Mouse (Mus musculus) ES-E14 (cell line): ENCODE results near the gene Fbln1. TPM values are rescaled to one million over a fixed set of nuclear protein-coding genes. Genes with fewer than 3 reads are reported as not detected.

Experiments used
- DNase-seq: peaks from one replicate; pipeline ENCODE4 v3.0.0-alpha.2; 2013; ENCODE audit warnings: low read depth, low spot score
- H3K27ac ChIP-seq: 2 replicates; pipeline ENCODE4 v1.5.1; 2012; ENCODE audit warnings: low read depth, mild to moderate bottlenecking, low read length, moderate library complexity, mixed read lengths; ENCODE audit not compliant: poor library complexity, insufficient read depth, severe bottlenecking
- H3K36me3 ChIP-seq: 2 replicates; pipeline ENCODE4 v1.6.1; 2012; ENCODE audit warnings: mild to moderate bottlenecking, low read length, moderate library complexity, mixed read lengths; ENCODE audit not compliant: control insufficient read depth, poor library complexity, insufficient read depth, severe bottlenecking
- H3K4me1 ChIP-seq, 2 experiments: fragments of 150-350 bp in 1 of 2; sonication (generic) in 1 of 2; 2 replicates each; pipeline ENCODE4 v1.6.1; 2012; ENCODE audit warnings: low read length in 2 of 2, mild to moderate bottlenecking in 1 of 2, mixed read lengths in 1 of 2; ENCODE audit not compliant: control insufficient read depth in 2 of 2, insufficient read depth in 2 of 2, poor library complexity in 1 of 2
- H3K4me3 ChIP-seq, 2 experiments: fragments of 150-350 bp in 1 of 2; sonication (generic) in 1 of 2; 2 replicates each; pipeline ENCODE4 v1.5.1; 2012; ENCODE audit warnings: low read length in 2 of 2, low read depth in 1 of 2, mild to moderate bottlenecking in 1 of 2, mixed read lengths in 1 of 2; ENCODE audit not compliant: insufficient read depth in 1 of 2, poor library complexity in 1 of 2, severe bottlenecking in 1 of 2
- H3K9ac ChIP-seq: 2 replicates; pipeline ENCODE4 v1.6.1; 2012; ENCODE audit warnings: low read depth, mild to moderate bottlenecking, low read length, mixed read lengths; ENCODE audit not compliant: poor library complexity, insufficient read depth, severe bottlenecking
- H3K9me3 ChIP-seq: fragments of 150-350 bp; sonication (generic); 2 replicates; pipeline ENCODE4 v1.6.1; 2012; ENCODE audit warnings: low read depth, mild to moderate bottlenecking, low read length; ENCODE audit not compliant: control insufficient read depth, insufficient read depth
- CHD2 ChIP-seq: IDR thresholded peaks from 2 replicates; pipeline ENCODE4 v1.6.1; 2014; ENCODE audit warnings: mild to moderate bottlenecking, low read depth, low read length, inconsistent platforms
- HCFC1 ChIP-seq: IDR thresholded peaks from 2 replicates; pipeline ENCODE4 v1.6.1; 2012; ENCODE audit warnings: low read length, inconsistent platforms, borderline replicate concordance; ENCODE audit not compliant: insufficient read depth
- MAFK ChIP-seq: IDR thresholded peaks from 2 replicates; pipeline ENCODE4 v1.6.1; 2014; ENCODE audit warnings: mild to moderate bottlenecking, low read depth, low read length, inconsistent platforms; ENCODE audit not compliant: insufficient read depth
- ZC3H11A ChIP-seq: IDR thresholded peaks from 2 replicates; pipeline ENCODE4 v1.6.1; 2012; ENCODE audit warnings: low read depth, mild to moderate bottlenecking, inconsistent platforms, low read length, borderline replicate concordance
- ZNF384 ChIP-seq: IDR thresholded peaks from 2 replicates; pipeline ENCODE4 v1.6.1; 2012; ENCODE audit warnings: low read depth, low read length, inconsistent platforms
- in situ Hi-C, 2 experiments: fragments of 600-800 bp; cut with MboI; formaldehyde crosslinking; loops; one replicate each; pipeline ENCODE4 v1.15.1; 2025; ENCODE audit warnings: low sequenced_read_pairs in 2 of 2, inconsistent platforms in 1 of 2; ENCODE audit not compliant: unreplicated experiment in 2 of 2
- total RNA-seq: library from RNA; depleted of rRNA; stranded (reverse); fragments of 300-350 nt; gene quantifications from 2 replicates; pipeline ENCODE4 v1.2.3, GENCODE M21; 2012

Gene Fbln1
- total RNA-seq, 1 experiment = 99.6 TPM

DNA sequence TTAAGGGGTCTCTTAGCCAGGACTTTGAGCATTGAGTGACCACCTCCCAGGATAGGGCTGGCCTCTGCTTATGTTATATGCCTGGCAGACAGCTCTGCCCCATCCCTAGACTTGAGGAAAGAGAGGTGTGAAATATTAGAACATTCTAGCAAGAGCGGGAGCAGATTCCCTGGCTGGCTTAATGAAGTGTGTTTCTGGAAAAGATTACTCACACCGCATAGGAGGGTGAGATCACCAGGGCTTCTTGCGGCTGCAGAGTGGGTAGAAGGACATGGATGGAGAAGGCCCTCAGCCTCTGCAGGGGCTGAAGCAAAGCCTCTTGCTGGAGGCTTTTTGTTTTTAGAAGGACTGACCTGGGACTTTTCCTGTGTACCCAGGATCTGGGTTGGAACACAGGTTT lies 19.9 kb downstream of the Fbln1 start:
- peaks cover 41% of the 10 kb centered on the region for H3K36me3 ChIP-seq
- no peak for DNase-seq
- in situ Hi-C loops = no loop called here
- H3K4me1 ChIP-seq = peaks cover 0 to 16% of the 10 kb centered on the region in 2 experiments; a peak in 3 of 4 replicates
- H3K9me3 ChIP-seq = no peaks in the 10 kb centered on the region
- TF ChIP-seq CHD2 = no peak
- no peak overlapping the region for H3K4me3 ChIP-seq
- no peak overlapping the region for H3K9ac ChIP-seq
- H3K27ac ChIP-seq = no peak overlapping the region

DNA sequence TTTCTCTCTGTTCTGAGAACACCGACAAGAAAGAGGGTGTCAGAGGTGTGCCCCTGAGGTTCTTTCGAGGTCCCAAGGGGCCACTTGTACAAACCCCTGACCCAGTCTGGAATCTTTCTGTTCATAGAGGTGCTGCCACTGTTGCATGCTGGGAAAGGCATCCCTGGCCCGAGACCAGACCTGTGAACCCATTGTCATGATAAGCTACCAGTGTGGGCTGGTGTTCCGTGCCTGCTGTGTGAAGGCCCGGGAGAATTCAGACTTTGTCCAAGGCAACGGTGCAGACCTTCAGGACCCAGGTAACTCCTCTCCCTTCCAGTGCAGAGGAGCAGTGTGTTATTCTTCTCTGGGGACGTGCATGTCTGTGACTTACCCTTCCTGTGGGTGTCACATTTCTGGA lies 21.1 kb downstream of the Fbln1 start:
- Histone ChIP-seq H3K27ac (peak overlapping the region; percentile 5; the same call in 1 of the 2 replicates), H3K9me3 (no peaks in the 10 kb centered on the region), H3K9ac (peak overlapping the region; percentile 4; the same call in 1 of the 2 replicates), H3K36me3 (peaks cover 44% of the 10 kb centered on the region), H3K4me3 (no peak overlapping the region), H3K4me1 (peaks cover 0 to 14% of the 10 kb centered on the region in 2 experiments; a peak in 3 of 4 replicates)
- TF ChIP-seq ZC3H11A = no peak
- no peak for DNase-seq
- in situ Hi-C loops = no loop called here

DNA sequence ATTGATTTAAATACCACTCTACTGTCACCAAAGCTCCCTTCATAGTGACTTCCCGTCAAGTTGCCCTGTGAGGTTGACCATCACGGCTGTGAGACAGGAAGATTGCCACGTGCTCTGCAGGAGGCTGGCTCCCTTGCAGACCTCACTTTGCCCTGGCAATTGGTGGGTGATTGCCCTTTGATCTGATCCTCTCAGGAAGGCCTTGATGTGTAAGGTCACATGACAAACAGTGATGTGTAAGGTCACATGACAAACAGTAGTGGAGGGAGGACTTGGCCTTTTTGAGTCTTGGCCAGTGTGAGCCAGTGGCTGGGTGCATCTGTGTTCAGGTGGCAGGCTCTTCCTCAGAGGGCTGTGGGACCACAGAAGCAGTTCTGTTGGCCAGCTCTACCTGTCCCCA lies 22.8 kb downstream of the Fbln1 start:
- Histone ChIP-seq H3K4me3 (no peak overlapping the region), H3K27ac (no peak overlapping the region), H3K4me1 (peaks cover 0 to 20% of the 10 kb centered on the region in 2 experiments; a peak in 3 of 4 replicates), H3K9ac (no peak overlapping the region), H3K36me3 (peaks cover 42% of the 10 kb centered on the region), H3K9me3 (no peaks in the 10 kb centered on the region)
- DNase-seq = no peak
- TF ChIP-seq ZC3H11A = no peak
- TF ChIP-seq ZNF384 = no peak
- in situ Hi-C loops = no loop called here

DNA sequence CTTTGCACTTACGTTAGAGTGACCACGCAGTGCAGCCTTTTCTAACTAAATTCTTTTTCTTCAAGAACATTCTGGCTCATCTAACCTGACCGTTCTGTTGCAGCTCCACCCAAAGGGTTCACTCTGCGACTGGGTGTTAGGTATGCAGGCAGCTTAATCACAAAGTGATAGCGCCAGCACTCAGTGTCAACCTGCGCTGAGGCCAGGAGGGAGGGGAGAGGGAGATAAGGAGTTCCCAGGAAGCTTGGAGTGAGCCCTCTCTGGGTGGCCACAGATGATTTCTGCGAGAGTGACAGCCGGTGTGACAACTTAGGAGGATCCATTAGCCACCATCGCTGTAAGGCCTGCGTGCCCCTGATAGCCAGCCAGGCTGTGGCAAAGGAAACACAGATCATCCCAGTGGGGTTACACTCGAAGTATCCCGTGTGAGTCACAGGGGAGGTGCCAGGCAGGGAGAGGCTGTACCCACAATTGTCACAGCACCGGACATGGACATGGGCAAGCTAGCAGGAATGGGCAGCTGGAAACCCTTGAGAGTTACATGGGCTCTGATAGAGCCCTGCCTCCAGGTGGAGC lies 24.3 kb downstream of the Fbln1 start:
- Histone ChIP-seq H3K4me1 (peaks cover 0 to 23% of the 10 kb centered on the region in 2 experiments; a peak in 3 of 4 replicates), H3K9ac (no peak overlapping the region), H3K27ac (no peak overlapping the region), H3K4me3 (no peak overlapping the region), H3K9me3 (no peaks in the 10 kb centered on the region), H3K36me3 (peaks cover 33% of the 10 kb centered on the region; the same call in 1 of the 2 replicates)
- TF ChIP-seq HCFC1 (no peak), MAFK (no peak), ZNF384 (no peak), ZC3H11A (no peak), CHD2 (no peak)
- in situ Hi-C loops = no loop called here
- DNase-seq = no peak

DNA sequence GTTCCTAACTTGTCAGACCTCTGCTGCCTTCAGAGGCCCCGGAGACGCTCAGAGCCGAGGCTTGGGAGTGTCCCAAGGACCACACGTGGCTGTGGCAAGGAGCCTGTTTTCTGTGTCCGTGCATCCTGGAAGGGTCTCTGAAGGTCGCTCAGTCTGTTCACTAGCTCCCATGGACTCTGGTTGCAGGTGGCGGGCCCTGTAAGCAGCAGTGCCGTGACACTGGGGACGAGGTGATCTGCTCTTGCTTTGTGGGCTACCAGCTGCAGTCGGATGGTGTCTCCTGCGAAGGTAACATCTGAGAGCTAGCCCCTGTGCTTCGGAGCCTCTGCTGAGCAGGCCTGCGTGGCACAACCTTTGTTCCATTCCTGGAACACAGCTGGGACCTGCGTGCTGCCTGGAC lies 24.9 kb downstream of the Fbln1 start:
- H3K9me3 ChIP-seq = no peaks in the 10 kb centered on the region
- peaks cover 33% of the 10 kb centered on the region; the same call in 1 of the 2 replicates for H3K36me3 ChIP-seq
- TF ChIP-seq CHD2 (no peak), HCFC1 (no peak), MAFK (no peak), ZC3H11A (no peak), ZNF384 (no peak)
- peaks cover 0 to 23% of the 10 kb centered on the region in 2 experiments; a peak in 3 of 4 replicates for H3K4me1 ChIP-seq
- in situ Hi-C loops = no loop called here
- H3K4me3 ChIP-seq = no peak overlapping the region
- no peak overlapping the region for H3K27ac ChIP-seq
- no peak for DNase-seq
- H3K9ac ChIP-seq = no peak overlapping the region
